Mouse (Mus musculus): ENCODE results near the gene Hsd3b7. TPM values are rescaled to one million over a fixed set of nuclear protein-coding genes. Genes with fewer than 3 reads are reported as not detected.

Hsd3b7 gene
- polyA plus RNA-seq, 1 experiment from 2014 or later, result 18.3 TPM

DNA sequence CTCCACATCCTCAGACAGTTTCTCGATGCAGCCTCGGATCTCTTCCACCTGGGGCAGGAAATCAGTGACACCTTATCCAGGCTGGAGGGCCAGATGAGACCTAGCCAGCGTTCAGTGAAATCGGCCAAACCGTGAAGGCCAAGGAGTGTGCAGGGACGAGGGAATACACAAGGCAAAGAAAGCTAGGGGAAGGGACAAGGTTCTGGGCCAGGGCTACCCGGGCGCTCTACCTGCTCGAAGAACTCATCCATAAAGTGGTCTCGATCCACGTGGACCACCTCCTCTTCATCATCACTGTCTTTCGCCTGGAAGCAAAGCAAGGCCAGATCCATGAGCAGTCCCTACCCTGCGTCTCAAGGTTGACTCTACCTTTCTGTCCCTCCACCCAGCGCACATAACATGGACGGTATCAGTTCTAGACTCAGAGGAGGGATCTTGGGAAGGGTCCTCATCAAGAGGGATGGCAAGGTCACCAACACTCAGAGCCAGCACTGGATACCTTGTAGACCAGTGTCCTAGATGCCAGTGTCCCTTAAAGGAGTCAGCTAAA, 14.8 kb downstream of the Hsd3b7 start:
- ATAC-seq (ENCODE audit: insufficient read depth) (no peak), DNase-seq (no peak)
- Histone ChIP-seq H3K36me3 (ENCODE audit: insufficient read depth) (no peaks in the 10 kb centered on the region), H3K4me2 (no peak overlapping the region), H3K4me1 (ENCODE audit: insufficient read depth) (no peaks in the 10 kb centered on the region), H3K27ac (ENCODE audit: low read depth) (no peak overlapping the region), H3K9me3 (ENCODE audit: low read depth, low read length) (no peaks in the 10 kb centered on the region), H3K4me3 (ENCODE audit: low read depth, low read length) (no peak overlapping the region), H3K27me3 (ENCODE audit: insufficient read depth, low read length) (no peaks in the 10 kb centered on the region), H3K9ac (no peak overlapping the region)
- TF ChIP-seq CTCF (IDR thresholded peaks at IDR 0.05; ENCODE audit: low read depth), result no peak
- WGBS, result 80% methylated on average over 15 of the region's 15 CpGs

DNA sequence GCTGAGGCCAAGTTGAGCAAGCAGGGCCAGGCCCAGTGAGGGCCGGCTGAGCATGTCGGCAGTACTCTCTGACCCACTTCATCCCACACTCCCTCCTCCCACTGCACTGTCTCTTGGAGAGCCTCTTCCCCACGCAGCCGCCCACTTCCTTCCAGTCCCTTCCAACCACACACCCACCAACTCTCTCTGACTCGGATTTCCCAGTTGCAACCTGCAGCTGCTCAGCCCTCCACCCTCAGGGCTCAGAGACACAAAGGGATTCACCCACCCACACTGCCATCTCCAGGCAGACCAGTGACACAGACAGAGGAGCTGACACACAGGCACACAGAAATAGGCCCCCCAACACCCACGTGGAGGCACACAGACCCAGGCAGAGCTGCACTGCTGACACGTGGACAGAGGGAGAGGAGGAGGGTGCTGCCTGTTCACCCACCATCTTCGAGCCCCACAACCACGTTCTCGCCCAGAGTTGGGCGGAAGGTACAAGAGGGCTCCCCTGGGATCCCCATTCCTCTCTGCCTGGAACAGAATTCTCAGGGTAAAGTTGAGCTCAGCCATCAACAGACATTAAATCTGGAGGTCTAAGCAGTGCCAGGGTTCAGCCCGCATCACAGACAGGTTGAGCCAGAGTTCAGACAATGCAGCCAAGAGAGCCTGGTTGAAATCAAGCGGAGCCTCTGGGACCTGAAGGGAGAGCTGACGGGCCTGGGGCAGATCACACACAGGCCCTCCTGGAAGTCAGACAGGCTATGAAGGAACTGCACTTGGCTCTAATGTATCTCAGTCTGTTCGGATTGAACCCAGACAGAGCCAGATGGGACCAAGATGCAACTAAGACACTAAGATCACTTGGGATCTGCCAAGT, 15.8 kb downstream of the Hsd3b7 start:
- Histone ChIP-seq H3K4me3 (ENCODE audit: low read depth, low read length) (no peak overlapping the region), H3K4me2 (no peak overlapping the region), H3K4me1 (ENCODE audit: insufficient read depth) (no peaks in the 10 kb centered on the region), H3K27me3 (ENCODE audit: insufficient read depth, low read length) (no peaks in the 10 kb centered on the region), H3K36me3 (ENCODE audit: insufficient read depth) (no peaks in the 10 kb centered on the region), H3K9ac (no peak overlapping the region), H3K27ac (ENCODE audit: low read depth) (no peak overlapping the region), H3K9me3 (ENCODE audit: low read depth, low read length) (no peaks in the 10 kb centered on the region)
- peak; percentile 28; the same call in 1 of the 2 replicates for ATAC-seq (ENCODE audit: insufficient read depth)
- peak; percentile 29 for DNase-seq
- 53% methylated on average over 15 of the region's 15 CpGs for WGBS
- peak; percentile 31; the same call in 1 of the 2 replicates for TF ChIP-seq CTCF (IDR thresholded peaks at IDR 0.05; ENCODE audit: low read depth)

DNA sequence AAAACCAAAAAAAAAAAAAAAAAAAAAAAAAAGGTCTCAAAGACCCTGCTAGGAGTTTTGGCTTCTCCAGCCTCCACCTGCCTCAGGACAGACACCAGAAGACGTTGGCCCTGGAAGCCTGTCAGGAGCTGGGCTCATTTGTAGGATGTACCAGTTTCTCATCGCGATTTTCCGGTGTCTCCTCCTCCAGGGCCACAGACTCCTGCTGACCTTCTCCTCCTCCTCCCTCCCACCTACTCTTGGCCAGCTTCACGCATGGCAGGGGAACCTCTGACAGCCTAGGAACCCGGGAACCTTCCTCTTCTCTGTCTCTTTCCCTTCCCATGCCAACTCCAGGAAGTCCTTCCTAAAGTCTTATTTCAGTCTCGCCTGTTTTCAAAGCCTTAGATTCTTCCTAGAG, 16.6 kb downstream of the Hsd3b7 start:
- no peak for TF ChIP-seq CTCF (IDR thresholded peaks at IDR 0.05; ENCODE audit: low read depth)

DNA sequence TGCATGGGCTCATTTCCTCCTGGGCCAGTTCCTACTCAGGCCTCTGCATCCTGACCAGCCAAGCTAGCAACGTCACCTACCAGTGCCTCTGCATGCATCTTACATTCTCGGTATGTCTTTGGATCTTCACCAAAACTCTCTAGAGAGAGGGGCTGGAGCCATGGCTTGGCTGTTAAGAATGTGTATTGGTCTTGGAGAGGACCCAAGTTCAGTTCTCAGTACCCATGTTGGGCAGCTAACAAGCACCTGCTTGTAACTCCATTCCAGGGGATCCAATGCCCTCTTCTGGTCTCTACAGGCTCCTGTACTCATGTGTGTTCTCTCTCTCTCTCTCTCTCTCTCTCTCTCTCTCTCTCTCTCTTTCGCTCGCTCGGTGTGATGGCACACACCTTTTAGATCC, 17.4 kb downstream of the Hsd3b7 start:
- Histone ChIP-seq H3K9ac (no peak overlapping the region), H3K4me3 (ENCODE audit: low read depth, low read length) (no peak overlapping the region), H3K4me1 (ENCODE audit: insufficient read depth) (no peaks in the 10 kb centered on the region), H3K36me3 (ENCODE audit: insufficient read depth) (no peaks in the 10 kb centered on the region), H3K27ac (ENCODE audit: low read depth) (no peak overlapping the region), H3K4me2 (no peak overlapping the region), H3K9me3 (ENCODE audit: low read depth, low read length) (no peaks in the 10 kb centered on the region), H3K27me3 (ENCODE audit: insufficient read depth, low read length) (no peaks in the 10 kb centered on the region)
- WGBS, result 86% methylated on average over 5 of the region's 5 CpGs
- ATAC-seq (ENCODE audit: insufficient read depth), result no peak
- no peak for DNase-seq
- no peak for TF ChIP-seq CTCF (IDR thresholded peaks at IDR 0.05; ENCODE audit: low read depth)

More for the DNA sequence above, 16.6 kb downstream of the Hsd3b7 start:
- no peak for ATAC-seq (ENCODE audit: insufficient read depth)
- H3K4me3 ChIP-seq (ENCODE audit: low read depth, low read length), result no peak overlapping the region
- no peaks in the 10 kb centered on the region for H3K9me3 ChIP-seq (ENCODE audit: low read depth, low read length)
- 74% methylated on average over 7 of the region's 7 CpGs for WGBS
- H3K36me3 ChIP-seq (ENCODE audit: insufficient read depth), result no peaks in the 10 kb centered on the region
- DNase-seq, result no peak
- H3K9ac ChIP-seq, result no peak overlapping the region
- H3K4me2 ChIP-seq, result no peak overlapping the region
- H3K4me1 ChIP-seq (ENCODE audit: insufficient read depth), result no peaks in the 10 kb centered on the region
- H3K27me3 ChIP-seq (ENCODE audit: insufficient read depth, low read length), result no peaks in the 10 kb centered on the region
- H3K27ac ChIP-seq (ENCODE audit: low read depth), result no peak overlapping the region

GRCm38 (mm10) chr7:127820836-127821509, 20.6 kb downstream of the Hsd3b7 start:
- TF ChIP-seq CTCF (IDR thresholded peaks at IDR 0.05; ENCODE audit: low read depth), result no peak
- H3K9me3 ChIP-seq (ENCODE audit: low read depth, low read length), result no peaks in the 10 kb centered on the region
- H3K4me2 ChIP-seq, result no peak overlapping the region
- no peaks in the 10 kb centered on the region for H3K36me3 ChIP-seq (ENCODE audit: insufficient read depth)
- H3K4me1 ChIP-seq (ENCODE audit: insufficient read depth), result no peaks in the 10 kb centered on the region
- no peak overlapping the region; the same call in 1 of the 2 replicates for H3K27ac ChIP-seq (ENCODE audit: low read depth)
- DNase-seq (peak; percentile 18), ATAC-seq (ENCODE audit: insufficient read depth) (no peak)
- no peak overlapping the region for H3K4me3 ChIP-seq (ENCODE audit: low read depth, low read length)
- WGBS, result 50% methylated on average over 13 of the region's 13 CpGs
- H3K9ac ChIP-seq, result no peak overlapping the region
- H3K27me3 ChIP-seq (ENCODE audit: insufficient read depth, low read length), result no peaks in the 10 kb centered on the region

DNA sequence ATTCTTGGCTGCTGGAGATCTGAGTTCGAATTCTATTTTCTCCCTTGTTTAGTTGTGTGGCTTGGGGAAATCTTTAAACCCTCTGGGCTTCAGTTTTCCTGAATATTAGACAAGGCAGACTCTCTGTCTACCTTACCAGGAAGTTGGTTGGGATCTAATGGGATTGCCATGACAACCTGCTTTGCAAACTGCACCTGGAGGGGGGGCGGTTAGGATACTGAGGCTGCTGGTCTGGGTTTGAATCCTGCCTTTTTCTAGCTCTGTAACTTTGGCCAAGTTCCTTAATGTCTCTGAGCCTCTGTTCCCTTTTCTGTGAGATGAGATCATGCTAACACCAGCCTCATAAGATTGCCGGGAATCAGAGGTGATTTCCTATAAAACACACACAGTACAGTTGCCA, 22.1 kb downstream of the Hsd3b7 start:
- H3K27me3 ChIP-seq (ENCODE audit: insufficient read depth, low read length), result no peaks in the 10 kb centered on the region
- no peak overlapping the region for H3K27ac ChIP-seq (ENCODE audit: low read depth)
- no peak overlapping the region for H3K4me3 ChIP-seq (ENCODE audit: low read depth, low read length)
- H3K9me3 ChIP-seq (ENCODE audit: low read depth, low read length), result no peaks in the 10 kb centered on the region
- H3K4me1 ChIP-seq (ENCODE audit: insufficient read depth), result no peaks in the 10 kb centered on the region
- no peak for DNase-seq
- H3K9ac ChIP-seq, result no peak overlapping the region
- TF ChIP-seq CTCF (IDR thresholded peaks at IDR 0.05; ENCODE audit: low read depth), result no peak
- 89% methylated on average over 3 of the region's 3 CpGs for WGBS
- no peaks in the 10 kb centered on the region for H3K36me3 ChIP-seq (ENCODE audit: insufficient read depth)
- ATAC-seq (ENCODE audit: insufficient read depth), result no peak
- no peak overlapping the region for H3K4me2 ChIP-seq

Measured in lung, embryonic 14.5 days (tissue).